Mouse (Mus musculus) layer of hippocampus, adult 11-12 months (tissue): ENCODE measurements around the gene Nid2.

Experiments
- DNase-seq: peaks from one replicate; pipeline ENCODE4 v3.0.0; 2022; ENCODE audit warnings: low spot score

Nid2 gene

DNA sequence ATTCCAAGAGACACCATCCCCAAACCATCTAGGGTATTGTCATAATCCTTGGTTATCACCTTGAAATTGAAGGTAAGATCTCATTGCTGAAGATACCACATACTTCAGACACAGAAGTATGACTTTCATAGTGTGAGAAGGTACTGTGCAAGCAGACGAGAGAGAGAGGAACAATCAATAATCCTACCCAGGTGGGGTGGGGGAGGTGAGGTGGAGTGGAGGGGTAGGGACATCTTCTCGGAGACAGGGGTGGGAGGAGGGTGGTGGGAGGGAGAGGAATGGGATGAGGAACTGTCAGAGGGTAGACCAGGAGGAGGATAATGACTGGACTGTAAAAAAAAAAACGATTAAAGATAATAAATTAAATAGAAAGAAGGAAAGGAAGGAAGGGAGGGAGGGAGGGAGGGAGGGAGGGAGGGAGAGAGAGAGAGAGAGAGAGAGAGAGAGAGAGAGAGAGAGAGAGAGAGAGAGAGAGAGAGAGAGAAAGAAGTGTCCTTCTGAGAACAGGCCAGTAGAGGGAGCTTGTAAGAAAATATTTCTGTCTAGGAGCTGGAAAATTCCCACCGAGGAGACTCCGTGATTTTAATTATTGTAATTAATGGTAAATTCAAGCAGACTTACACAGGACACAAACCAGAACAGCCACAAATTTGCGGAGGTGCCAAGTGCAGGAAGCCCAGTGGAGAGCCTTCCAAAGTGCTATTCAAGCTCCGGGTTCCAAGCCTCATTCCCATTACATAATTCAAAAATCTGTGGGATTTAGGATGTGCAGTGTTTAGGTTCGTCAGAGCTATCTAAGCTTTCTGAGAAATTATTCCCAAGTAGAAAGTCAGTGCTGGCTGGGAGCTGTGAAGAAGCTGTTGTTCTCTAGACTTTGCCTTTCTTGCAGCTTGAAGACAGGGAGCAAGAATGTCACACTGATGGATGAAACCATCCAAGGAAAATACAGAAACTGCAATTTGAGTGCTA is 108.0 kb downstream of the Nid2 start:
- peak; percentile 66 for DNase-seq

DNA sequence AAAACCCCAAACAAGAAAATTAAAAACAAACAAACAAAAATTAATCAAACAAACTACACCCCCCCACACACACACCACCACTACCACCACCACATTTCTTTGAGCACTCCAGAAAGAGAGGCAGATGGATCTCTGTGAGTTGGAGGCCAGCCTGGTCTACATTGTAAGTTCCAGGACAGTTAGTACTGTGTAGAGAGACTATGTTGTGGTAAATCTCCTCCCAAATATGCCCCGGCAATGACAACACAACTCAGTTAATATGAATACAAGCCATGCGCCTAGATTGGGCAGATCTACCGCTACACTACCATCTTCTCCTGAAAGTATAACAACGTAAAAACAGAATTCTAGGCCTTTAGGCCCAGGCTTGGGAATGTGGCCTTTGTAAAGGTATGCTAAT is 109.2 kb downstream of the Nid2 start:
- no peak for DNase-seq
